Mouse (Mus musculus) ES-E14 (cell line): Measurements from ENCODE around the gene Pex7.

Experiments used
- HCFC1 ChIP-seq: IDR thresholded peaks from 2 replicates; pipeline ENCODE4 v1.6.1; 2012; ENCODE audit warnings: low read length, inconsistent platforms, borderline replicate concordance; ENCODE audit not compliant: insufficient read depth
- ZNF384 ChIP-seq: IDR thresholded peaks from 2 replicates; pipeline ENCODE4 v1.6.1; 2012; ENCODE audit warnings: low read depth, low read length, inconsistent platforms

DNA sequence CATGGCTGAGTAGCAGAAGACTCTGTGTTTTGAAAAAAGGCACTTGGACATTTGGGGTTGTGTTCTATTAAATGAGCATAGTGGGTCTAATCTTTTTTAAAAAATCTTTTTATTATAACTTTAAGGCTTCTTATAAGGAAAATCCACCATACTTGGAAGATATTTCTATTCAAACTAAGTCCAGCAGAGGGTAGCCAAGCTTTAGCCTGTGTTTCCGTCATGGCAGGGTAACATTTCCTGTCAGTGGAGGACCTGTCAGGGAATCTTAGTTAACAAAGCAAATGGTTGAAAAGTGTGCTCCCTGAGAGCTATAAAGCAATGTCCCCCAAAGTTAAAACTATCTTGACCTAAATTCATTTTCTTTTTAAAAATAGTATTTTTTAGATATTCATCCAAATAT is 4.1 kb upstream of the Pex7 start:
- TF ChIP-seq HCFC1 (no peak), ZNF384 (no peak)
